Mouse (Mus musculus) regulatory T cell (primary cell): Measurements from ENCODE around the gene Hist1h2ai.

Experiments used
- in situ Hi-C: fragments of 300-600 bp; cut with MboI, MseI; formaldehyde crosslinking; loops from one replicate; pipeline ENCODE4 v1.15.1; 2025; ENCODE audit warnings: high pct_unique_total_duplicates

Hist1h2ai gene

GRCm38 (mm10) chr13:21722993-21723836, 7.0 kb downstream of the Hist1h2ai start:
- in situ Hi-C loops = loop anchor here (5.0 kb wide), 2 partner anchors 314 to 1849 kb away; partner anchors contain the start of genes Hist1h2ad, Hist1h2ae, Hist1h2ah and Hist1h2bf

GRCm38 (mm10) chr13:21727948-21728572, 11.8 kb downstream of the Hist1h2ai start:
- in situ Hi-C loops = no loop called here

GRCm38 (mm10) chr13:21729544-21729943, 13.3 kb downstream of the Hist1h2ai start:
- in situ Hi-C loops = no loop called here

- in situ Hi-C loops = no loop called here
Measured at GRCm38 (mm10) chr13:21733466-21733865, 17.2 kb downstream of the Hist1h2ai start.

- in situ Hi-C loops = no loop called here
Measured at GRCm38 (mm10) chr13:21734010-21734905, 18.0 kb downstream of the Hist1h2ai start.

- in situ Hi-C loops = loop anchor here (5.0 kb wide), 1 partner anchor 57 kb away; no protein-coding TSS in a partner anchor
Measured at GRCm38 (mm10) chr13:21734906-21735767, 18.9 kb downstream of the Hist1h2ai start, which contains the start of gene Hist1h4j. TSS of gene Hist1h4j (plus strand) at chr13:21735064.

GRCm38 (mm10) chr13:21745006-21745405, 28.8 kb downstream of the Hist1h2ai start:
- in situ Hi-C loops = no loop called here

- in situ Hi-C loops = loop anchor here (5.0 kb wide), 1 partner anchor 32 kb away; the partner anchor contains the start of genes Hist1h2ai, Hist1h2bl and Hist1h3h
Measured at GRCm38 (mm10) chr13:21749387-21750158, 33.4 kb downstream of the Hist1h2ai start.

GRCm38 (mm10) chr13:21750159-21751017, 34.2 kb downstream of the Hist1h2ai start, which contains the start of gene Hist1h4k:
TSS of gene Hist1h4k (minus strand) at chr13:21750505.
- in situ Hi-C loops = loop anchor here (5.0 kb wide), 1 partner anchor 33 kb away; the partner anchor contains the start of genes Hist1h2ai, Hist1h2bl and Hist1h3h

- in situ Hi-C loops = loop anchor here (5.0 kb wide), 1 partner anchor 34 kb away; the partner anchor contains the start of genes Hist1h2ai, Hist1h2bl and Hist1h3h
Measured at GRCm38 (mm10) chr13:21751417-21751816, 35.2 kb downstream of the Hist1h2ai start.

- in situ Hi-C loops = loop anchor here (5.0 kb wide), 1 partner anchor 35 kb away; the partner anchor contains the start of genes Hist1h2ai, Hist1h2bl and Hist1h3h
Measured at GRCm38 (mm10) chr13:21751827-21752226, 35.6 kb downstream of the Hist1h2ai start.

- in situ Hi-C loops = loop anchor here (5.0 kb wide), 1 partner anchor 35 kb away; the partner anchor contains the start of genes Hist1h2ai, Hist1h2bl and Hist1h3h
Measured at GRCm38 (mm10) chr13:21752356-21752755, 36.1 kb downstream of the Hist1h2ai start.

- in situ Hi-C loops = loop anchor here (5.0 kb wide), 1 partner anchor 36 kb away; the partner anchor contains the start of genes Hist1h2ai, Hist1h2bl and Hist1h3h
Measured at GRCm38 (mm10) chr13:21753051-21753523, 36.9 kb downstream of the Hist1h2ai start.

GRCm38 (mm10) chr13:21753524-21754285, 37.5 kb downstream of the Hist1h2ai start, which contains the start of the genes Hist1h2ak and Hist1h2bn:
TSS of gene Hist1h2ak (minus strand) at chr13:21753827.
TSS of gene Hist1h2bn (plus strand) at chr13:21754123.
- in situ Hi-C loops = loop anchor here (5.0 kb wide), 1 partner anchor 36 kb away; the partner anchor contains the start of genes Hist1h2ai, Hist1h2bl and Hist1h3h

- in situ Hi-C loops = loop anchor here (5.0 kb wide), 1 partner anchor 37 kb away; the partner anchor contains the start of genes Hist1h2ai, Hist1h2bl and Hist1h3h
Measured at GRCm38 (mm10) chr13:21754294-21755001, 38.2 kb downstream of the Hist1h2ai start.

- in situ Hi-C loops = no loop called here
Measured at GRCm38 (mm10) chr13:21755707-21756106, 39.5 kb downstream of the Hist1h2ai start.
